Mouse (Mus musculus) right cerebral cortex, postnatal 14 days (tissue): ENCODE results near the gene Pik3cb.

ENCODE experiments used
- DNase-seq: peaks from one replicate; pipeline ENCODE4 v3.0.0; 2022

Pik3cb gene

DNA sequence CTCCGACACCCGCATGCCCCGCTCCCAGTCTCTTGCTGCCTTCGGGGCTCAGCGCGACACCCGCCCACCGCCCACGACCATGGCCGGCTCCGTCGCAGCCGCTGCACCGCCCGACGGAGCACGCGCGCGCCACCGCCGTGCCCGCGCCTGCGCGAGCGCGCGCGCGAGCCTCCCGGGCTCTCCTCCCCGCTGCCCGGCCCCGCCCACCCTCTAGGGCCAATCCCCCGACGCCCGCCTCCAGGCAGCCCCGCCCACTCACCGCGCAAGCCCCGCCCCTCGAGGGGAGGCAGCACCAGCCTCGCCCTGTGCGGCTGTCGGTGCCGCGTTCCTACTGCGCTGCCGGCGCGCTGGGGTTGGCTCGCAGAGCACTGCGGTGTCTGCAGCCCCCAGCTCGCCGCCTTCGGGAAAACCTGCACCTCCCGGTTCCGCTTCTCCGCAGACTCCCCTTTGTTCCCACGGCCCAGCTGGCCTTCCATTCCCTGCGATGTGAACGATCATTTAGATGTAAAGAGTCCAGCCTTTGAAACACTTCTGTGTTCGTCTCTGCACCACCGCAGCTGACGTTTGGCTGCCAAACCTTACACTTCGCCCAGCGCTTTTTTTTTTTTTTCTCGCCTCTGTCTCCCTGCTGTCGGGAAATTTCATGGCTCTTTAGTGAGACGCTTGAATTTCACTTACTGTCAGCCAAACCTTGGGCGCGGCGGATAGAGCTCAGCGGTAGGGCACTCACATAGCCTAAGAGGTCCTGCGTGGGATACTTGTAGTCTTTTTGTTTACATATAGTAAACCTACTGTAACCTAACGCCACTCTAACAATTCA is at the start of gene Pik3cb:
Pik3cb (minus strand) TSS at position 559 of the 820 bp plus-strand sequence.
- peak; percentile 98 for DNase-seq

DNA sequence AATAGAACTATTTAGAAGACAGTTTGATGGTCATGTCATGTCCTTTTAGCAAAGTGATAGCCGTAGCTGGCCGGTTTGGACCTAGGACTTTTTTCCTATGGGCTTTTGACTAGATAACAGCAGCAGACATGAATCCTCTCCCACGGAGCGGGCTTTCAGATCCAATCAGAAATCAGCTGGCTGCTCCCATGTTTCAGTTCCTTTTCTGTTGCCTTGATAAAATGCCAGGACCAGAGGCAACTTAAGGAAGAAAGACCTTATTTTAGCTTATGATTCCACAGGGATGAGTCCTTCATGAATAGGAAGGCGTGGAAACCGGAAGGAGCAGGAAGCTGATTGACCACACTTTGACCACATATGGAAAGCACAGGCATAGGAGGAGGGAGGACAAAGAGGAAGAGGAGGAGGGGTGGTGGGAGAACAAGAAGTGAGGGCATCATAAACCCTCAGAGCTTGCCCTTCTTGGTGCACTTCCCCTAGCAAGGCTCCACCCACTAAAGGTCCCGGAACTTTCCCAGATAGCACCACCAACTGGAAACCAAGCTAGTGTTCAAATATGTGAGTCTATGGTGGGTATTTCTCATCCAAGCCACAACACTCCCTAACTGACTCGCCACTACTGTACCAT is 42.7 kb upstream of the Pik3cb start:
- DNase-seq = no peak

DNA sequence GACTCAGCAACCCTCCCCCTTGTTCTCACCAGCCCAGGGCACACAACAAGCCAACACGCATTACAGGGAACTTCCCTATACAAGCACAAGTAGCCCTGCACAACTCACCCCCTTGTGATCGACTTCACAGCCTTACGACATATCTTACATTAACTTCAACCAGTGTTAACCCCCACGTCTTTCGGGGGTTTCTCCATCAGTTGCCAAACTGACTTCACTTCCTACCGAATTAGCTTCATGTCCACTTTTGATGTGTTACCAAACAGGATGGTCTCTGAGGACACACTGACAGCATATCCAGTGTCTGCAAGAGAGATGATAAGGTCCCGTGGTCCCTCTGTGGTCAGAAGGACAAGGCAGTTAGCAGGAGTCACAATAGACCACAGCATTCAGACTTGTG is 41.7 kb upstream of the Pik3cb start:
- no peak for DNase-seq

DNA sequence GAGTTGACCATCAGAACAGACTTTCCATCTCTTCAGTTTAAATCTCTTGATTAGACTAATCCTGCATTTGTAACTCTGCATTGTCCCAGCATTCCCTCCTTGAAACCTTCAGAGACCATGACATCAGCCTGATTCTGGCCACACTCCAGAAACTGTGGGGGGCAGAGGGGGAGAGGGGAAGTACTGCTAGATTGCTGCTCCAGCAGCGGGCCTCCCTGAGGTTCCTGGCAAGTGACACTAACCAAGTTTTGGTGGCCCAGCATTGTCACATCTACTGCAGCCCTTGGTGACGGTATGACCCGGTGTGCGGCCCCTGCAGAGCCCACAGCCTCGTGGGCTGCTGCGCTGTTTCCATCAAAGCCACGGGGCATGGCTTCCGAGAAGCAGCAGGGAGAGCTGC is 39.9 kb upstream of the Pik3cb start:
- no peak for DNase-seq

DNA sequence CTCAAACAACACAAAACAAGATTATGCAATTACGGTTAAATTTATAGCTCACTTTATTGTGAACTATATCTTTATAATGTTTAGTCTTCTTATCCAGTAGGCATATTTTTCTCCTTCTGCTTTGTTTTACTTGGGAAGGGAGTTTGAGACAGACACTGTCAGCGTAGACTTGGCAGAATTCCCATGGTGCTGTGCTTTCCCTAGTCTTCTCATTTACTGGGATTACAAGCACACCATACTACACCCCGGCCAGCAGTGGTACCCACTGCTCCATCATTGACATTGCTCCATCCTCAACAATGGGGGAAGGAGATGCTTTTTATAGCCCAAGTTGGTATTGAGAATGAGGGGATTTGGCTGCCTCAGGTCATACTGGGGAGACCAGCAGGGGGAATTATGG is 38.3 kb upstream of the Pik3cb start:
- DNase-seq = no peak

DNA sequence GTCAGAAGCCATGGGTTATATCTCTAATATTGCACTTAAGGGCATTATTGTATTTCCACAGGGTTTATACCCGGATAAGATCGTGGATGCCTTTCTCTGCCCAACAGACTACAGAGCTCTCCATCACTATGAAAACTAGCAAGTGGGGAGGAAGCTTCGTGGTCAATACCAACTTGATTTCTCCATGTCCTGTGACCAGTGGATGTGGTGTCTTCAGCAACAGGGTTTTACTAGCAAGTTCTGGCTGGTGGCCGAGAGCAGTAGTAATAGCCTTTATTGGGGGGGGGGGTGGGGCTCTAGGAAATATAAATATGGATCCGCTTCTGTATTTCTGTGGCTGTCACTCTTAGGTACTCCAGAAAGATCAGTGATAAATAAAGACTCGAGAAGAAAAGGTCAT is 35.4 kb upstream of the Pik3cb start:
- no peak for DNase-seq

DNA sequence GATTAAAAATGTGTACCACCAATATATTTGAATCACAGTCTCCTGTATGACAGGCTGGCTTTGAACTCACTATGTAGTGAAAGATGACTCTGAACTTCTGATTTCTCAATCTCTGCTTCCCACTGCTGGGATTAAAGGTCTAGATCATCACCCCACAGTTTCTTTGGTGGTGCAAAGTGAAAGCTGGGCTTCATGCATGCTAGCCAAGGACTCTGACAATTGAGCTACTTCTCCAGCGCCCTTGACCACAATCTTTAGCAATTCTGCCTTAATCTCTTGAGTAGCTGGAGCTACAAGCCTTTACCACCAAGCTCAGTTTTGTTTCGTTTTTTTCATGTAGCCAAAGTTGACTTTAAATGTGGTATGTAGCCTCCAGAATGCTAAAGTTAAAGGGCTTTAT is 32.4 kb upstream of the Pik3cb start:
- no peak for DNase-seq

DNA sequence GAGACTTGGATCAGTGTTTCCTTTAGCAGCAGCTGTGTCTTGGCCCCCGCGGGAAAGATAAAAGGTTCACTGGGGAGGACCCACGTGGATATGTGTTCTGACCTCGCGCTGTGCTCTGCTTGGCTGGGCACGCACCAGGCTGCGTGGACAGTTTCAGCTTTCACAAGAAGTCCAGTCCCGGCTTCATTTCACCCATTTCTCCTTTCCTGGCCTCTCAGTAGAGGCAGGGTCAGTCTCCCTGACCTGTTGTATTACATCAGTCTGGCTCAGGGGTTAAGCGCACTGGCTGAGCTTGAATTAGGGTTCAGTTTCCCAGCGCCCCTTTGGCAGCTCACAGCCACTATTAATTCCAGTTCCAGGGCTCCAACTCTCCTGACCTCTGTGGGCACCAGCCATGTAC is 30.8 kb upstream of the Pik3cb start:
- DNase-seq = no peak

DNA sequence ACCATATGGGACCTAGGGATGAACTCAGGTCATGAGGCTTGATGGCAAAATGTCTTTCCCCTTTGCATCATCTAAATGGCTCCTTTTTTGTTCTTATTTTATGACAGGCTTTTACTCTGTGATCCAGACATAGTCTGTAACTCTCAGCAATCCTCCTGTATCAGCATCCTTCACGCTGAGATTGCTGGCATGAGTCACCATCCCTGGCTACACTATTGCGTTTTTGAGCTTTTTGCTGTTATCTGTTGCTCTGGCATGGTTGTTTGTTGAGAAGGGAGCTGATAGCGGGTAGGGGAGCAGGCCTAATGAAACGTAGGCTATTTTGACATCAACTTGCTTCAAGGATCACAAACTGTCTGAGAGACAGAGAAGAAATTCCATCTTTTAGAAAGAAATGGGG is 28.6 kb upstream of the Pik3cb start:
- DNase-seq = no peak

DNA sequence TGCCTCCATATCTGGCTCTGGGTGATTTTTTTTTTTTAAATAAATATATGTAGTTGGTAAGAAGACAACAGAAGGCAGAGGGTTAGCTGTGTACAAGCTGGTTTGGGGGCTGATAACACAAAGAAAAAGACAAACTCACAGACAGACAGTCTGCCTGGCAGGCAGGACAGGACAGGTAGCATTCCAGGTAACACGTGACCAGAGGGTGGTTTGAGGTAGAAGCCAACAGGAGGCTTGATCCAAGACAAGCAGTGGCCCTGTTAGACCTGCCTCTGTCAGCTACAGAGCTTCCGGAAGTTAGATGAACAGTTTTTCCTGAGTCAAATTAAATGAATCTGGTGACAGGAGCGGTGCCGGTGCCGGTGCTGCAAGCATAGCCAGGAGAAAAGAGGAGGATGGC is 26.5 kb upstream of the Pik3cb start:
- DNase-seq = no peak

DNA sequence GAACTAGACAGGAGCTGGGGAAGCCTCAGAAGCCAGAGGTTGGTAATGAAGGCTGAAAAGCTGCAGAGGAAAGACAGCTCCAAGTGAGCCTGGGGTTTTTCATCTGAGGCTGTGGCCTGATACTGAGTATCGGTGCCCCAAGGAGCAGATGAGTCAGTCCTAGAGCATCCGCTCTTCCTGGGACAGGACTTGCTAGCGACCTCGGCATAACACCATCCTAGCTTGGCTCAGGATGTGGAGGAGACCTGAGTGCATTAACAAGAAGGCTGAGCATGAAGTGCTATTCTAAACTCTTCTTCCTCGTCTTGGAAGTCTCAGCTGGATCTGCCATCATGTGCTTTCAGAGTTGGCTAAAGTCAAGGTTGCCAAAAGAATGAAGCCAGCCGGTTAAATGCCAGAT is 25.5 kb upstream of the Pik3cb start:
- DNase-seq = no peak

DNA sequence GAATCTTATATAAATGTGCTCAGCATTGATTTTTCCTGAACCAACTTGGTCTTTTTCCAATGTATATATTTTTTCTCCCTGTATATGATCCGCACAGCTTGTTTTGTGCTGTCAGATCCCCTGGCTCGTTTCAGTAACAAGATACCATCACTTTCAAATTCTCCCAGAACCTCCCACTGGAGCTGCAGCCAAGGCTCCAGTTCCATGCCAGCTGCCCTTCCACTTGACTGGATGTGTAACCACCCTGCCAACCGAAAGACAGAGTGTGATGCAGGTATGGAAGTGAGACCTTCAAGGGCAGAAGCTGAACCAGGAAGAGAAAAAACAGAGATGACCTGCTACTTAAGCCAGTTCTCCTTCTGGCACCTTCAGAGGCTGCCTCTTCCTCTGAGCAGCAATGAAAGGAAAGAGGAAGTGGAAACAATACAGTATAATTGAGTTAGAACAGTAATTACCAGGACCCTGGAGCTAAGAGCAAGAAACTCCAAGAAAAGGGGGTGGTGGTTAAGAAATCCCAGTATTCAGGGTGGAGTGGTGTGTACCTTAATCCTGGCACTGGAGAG is 24.3 kb upstream of the Pik3cb start:
- no peak for DNase-seq

DNA sequence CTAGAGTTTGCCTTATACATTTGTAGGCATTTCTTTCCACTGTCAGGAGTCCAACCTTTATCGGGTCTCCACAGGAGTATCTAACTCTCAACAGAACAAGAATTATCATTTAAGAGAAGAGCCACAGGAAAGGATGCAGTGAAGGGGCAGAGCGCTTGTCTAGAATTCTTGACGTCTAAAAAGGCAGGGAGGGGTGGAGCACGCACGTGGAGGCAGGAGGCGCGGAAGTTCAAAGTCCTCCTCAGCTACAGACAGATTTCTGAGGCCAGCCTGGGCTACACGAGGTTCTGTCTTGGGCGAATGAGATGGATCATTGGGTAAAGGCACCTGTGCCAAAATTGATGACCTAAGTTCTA is 23.7 kb upstream of the Pik3cb start:
- DNase-seq = no peak

DNA sequence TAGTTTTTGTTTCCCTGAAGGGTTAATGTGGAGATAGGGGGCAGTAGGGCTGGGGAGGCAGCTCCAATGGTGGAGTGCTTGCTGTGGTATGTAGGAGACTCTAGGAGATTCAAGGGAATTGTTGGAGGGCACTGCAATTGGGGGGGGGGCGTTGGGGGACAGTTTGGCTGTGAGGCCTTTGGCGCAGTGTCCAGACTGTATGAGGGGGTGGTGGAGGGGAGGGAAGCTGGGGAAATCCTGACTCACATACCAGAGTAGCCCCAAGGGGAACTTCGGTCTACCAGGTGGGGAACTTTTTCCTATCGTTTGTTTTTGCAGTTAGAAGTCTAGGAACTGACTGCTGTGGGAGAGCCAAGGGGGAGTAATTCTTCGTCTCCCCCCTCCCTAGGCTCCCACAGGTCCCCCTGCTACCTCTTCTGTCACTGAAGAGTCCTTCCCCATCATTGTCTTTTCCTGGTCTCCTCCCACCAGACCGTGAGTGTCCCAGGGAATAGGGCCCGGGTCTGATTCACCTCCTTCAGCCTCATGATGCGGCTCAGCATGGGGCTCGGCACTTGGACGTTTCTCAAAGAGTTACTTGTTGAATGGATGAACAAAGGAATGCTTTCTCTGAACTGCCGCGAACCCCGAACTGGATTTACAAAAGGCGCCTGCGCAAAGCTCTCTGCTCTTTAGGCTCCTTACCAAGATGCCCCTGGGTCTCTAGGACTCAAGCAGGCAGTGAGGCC is 23.2 kb upstream of the Pik3cb start:
- peak; percentile 19 for DNase-seq

DNA sequence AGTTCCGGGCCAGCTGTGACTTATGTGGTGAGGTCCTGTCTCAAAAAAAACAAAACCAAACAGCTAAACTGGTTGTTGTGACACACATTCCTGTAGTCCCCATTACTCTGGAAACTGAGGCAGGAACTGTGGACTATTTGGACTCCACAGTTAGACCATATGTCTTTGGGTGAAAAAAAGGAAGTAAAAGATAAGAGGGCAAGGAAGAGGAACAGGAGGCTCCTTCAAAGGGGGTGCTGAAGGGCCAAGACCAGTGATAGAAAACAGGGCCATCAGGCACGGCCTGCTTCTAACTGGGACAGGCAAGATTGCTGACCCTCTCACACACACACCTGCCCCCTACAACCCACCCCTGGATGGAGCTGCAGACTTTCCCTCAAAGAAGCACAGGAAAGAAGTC is 22.4 kb upstream of the Pik3cb start:
- DNase-seq = no peak

DNA sequence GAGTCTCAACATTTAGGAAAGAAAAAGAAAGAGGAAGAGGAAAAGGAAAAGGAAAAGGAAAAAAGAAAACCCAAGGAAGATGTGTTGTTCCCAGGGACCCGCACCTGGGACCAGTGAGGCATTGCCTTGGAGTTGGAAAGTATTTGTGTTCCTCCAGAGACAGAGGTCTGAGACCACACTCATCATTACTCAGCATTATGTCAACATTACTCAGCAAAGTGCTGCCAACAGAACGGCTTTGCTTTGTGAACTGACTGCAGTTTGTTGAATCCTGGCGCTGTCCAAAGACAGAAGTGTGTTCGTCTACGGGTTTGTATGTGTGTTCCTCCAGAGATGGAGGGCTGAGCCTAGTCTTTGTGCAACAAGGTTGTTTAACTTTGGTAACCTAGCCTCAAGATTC is 20.4 kb upstream of the Pik3cb start:
- DNase-seq = no peak

DNA sequence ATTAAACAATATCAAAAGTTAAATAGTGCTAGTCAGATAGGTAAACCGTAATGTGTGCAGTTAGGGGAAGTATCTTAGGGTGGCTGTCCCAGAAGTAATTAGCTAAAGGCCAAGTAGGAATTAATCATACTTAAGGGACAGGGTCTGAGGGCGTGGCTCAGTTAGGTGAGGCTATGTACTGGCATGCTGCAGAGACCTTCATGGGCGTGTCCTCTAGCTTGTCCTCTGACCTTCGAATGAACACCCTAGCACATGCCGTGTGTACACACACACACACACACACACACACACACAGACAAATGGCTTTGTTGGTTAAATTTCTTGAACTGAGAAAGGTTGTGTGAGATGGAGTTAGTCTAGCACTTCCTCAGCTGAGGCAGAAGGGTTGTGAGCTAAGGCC is 19.5 kb upstream of the Pik3cb start:
- DNase-seq = no peak

DNA sequence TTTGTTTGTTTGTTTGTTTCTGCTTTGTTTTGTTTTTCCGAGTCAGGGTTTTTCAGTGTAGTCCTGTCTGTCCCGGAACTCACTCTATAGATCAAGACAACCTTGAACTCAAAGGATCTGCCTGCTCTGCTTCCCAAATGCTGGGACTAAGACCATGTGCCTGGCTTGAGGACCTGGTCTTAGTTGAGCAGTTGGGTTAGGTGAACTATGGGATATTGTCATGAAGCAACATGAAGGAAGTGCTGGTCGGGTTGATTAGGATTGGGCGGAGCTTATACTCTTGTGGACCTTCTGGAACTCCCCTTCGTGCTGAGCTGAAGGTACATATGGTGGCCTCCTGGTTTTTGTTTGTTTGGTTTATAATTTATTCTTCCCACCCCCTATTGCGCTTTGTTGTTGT is 18.3 kb upstream of the Pik3cb start:
- no peak for DNase-seq

DNA sequence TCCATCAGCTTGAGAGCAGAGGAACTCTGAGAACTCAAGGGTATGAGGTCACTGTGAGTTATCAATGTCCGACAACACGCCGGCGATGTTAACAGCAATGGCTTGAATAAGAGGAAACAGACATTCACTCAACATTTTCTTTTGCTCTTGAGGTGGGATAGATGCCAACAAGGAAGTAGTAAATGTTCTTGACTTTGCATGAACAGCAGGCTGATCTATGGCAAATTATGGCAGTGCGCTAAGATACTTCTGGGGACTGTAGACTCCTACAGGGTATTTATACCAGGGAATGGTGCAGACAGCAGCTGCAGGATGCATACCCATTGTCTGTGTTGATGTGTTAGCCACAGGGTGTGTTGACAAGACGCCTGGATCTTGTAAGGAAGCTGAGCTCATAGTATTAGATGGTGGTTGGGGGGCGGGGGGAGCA is 17.8 kb upstream of the Pik3cb start:
- no peak for DNase-seq

DNA sequence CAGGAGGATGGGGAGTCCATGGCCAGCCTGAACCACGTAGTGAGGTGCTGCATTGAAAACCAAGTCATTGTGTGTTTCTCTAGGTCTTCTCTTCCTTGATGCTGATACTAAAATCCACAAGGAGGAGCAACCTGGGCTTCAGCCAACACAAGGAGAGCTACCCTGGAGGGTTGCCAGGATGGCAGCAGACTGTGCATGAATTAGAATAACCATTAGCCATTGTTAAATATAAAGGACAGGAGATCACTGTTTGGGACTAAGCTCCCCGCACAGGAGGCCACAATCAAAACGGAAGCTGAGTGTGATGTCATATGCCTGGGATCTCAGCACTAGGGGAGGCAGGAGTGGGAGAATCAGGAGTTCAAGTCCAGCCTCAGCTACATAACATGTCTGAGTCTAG is 13.2 kb upstream of the Pik3cb start:
- peak; percentile 14 for DNase-seq

DNA sequence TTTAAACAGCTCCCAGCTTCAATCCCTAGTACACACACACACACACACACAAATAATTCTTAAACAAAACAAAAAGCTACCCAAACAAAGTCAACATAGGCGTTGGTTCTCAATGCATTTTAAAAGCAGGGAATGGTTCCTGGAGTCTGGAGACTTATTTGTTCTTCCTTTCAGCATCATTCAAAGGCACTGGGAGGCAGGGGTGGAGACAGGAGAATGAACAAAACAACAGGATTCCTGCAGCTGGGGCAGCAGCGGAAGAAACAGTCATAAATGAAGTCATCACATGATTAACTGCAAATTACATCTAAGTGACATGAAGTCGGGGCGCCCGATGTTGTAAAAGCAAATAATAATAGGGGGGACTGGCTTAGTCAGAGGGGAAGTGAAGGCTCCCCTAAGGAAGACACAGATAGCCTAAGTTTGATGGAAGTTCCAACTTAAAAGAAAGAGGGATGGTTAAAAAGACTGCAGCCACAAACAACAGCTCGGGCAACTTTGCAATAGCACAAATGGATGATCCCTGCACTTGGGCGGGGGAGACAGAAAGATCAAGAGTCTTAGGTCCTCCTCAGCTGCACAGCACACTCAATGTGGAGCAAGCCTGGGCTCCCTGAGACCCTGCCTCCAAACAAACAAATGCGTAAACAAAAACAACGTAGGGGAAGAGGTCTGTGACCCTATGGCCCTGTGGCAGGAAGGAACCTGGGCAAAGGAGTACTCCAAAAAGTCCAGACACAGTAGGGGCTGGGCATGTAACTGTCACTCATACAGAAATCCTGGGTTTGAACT is 12.5 kb upstream of the Pik3cb start:
- no peak for DNase-seq

DNA sequence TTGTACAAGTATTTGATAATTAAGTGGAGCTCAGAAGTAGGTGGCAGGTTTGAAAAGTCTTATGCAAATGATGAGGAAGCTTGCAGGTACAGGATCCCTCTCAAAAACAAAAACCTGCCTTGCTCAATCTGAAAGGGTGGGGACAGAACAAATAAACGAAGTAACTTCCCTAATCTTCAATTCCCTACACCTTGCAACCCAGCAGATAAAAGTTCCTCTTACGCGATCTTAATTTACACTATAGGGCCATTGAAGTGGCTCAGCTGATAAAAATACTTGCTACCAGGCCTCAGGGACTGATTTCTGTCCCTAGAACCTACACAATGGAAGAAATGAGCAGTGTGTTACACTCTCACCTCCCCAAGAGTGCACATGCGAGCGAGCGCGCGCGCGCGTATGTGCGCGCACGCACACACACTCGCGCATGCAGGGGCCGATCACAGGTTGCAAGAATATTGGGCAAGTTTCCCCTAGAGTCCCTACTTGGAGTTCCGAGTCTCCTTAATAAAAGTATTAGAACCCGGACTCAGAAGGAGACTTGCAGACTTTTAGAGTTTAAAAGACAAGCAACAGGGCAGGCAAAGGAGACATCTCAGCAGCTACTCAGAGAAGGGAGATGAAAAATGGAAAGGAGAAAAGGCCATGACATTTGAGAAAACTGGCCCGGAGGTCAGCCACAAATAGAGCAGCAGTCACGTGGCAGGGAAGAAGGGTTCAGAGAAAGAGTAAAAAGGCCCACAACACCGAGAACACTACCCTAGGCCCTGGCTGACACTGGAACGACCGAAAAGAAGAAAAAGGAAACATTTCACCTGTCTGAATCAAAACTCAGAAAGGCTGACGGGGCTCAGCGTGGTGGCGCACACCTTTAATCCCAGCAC is 6.7 kb upstream of the Pik3cb start:
- no peak for DNase-seq
